Mouse (Mus musculus): ENCODE results near the gene 6030468B19Rik. TPM values are rescaled to one million over a fixed set of nuclear protein-coding genes. Genes with fewer than 3 reads are reported as not detected.
"Not testable (repeated sequence)": the region's sequence is repeated elsewhere in the genome, so short reads cannot be mapped to it uniquely, and the experiment has no call there.

6030468B19Rik gene
- polyA plus RNA-seq, 1 experiment from 2014 or later = 0.27 TPM

DNA sequence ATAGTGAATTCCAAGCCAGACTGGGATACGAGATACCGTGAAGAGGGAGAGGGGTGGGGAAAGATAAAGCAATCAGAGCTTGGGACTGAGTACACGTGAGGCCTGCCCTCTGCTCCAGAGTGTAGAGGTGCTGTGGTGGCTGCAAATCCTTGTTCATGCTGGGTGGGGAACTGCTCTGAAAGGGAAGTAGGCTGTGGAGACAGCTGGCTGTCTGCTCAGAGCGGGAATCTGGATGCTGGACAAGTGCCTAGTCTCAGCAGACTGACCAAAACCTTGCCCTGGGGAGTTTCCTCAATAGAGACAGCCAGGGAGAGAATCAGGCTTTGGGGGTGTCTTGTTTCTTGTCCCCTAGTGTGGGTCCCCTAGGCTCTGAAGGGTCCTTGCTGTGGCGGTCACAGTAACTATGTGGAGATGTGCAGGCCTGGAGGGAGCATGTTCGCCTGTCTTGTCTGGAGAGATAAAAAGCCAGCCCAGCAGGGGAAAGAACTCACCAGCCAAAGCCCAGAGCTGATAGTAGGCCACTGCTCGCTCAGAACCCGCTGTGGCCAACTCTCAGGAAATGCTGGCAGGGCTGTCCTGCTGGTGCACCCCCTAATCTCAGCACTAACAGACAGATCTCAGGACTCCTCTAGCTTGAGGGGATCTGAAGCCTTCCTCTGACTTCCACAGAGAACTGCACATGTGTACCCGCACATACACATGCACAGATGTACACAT, 31.6 kb downstream of the 6030468B19Rik start:
- no peak overlapping the region for H3K27ac ChIP-seq (replicated peaks; ENCODE audit: low read depth, low read length)
- H3K27me3 ChIP-seq (ENCODE audit: control insufficient read depth, insufficient read depth, low read length) = no peaks in the 10 kb centered on the region
- peaks cover 3% of the 10 kb centered on the region for H3K4me1 ChIP-seq (ENCODE audit: control insufficient read depth, insufficient read depth, low read length)
- H3K9ac ChIP-seq (replicated peaks; ENCODE audit: low read length) = no peak overlapping the region
- H3K9me3 ChIP-seq (replicated peaks; ENCODE audit: control insufficient read depth, low read length) = no peaks in the 10 kb centered on the region
- WGBS = 60% methylated on average over 9 of the region's 9 CpGs
- H3K4me3 ChIP-seq (ENCODE audit: low read depth, low read length) = no peak overlapping the region
- ATAC-seq (replicated peaks; ENCODE audit: insufficient number of reproducible peaks, low FRiP score, low TSS enrichment, low read depth) (no peak), DNase-seq (ENCODE audit: low spot score) (no peak)
- no peaks in the 10 kb centered on the region for H3K36me3 ChIP-seq (replicated peaks; ENCODE audit: control insufficient read depth, insufficient read depth, low read depth, low read length)
- H3K4me2 ChIP-seq (ENCODE audit: low read depth, low read length) = no peak overlapping the region

DNA sequence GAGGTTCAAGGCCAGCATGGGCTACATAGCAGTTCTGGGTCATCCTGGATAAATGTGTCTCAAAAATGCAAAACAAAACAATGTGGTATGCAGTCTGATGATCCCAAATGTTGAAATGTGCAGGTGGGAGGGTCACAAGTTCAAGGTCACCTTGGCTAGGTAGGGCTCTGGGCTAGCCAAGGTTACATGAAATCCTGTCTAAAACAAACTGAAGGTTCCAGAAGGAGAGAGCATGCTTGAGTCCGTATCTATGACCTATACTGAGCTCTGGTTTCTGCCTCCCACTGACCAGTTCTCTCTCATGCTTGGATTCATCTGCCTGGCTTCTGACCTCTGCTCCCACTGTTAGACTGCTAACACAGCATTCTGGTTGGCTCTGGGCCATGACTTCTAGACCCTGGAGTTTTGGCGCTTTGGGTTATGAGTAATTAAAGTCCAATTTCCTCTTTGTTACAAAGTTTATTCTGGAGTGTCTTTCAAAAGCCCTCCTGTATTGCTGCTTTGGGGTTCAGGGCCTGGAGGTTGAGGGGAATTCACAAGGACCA, 32.3 kb downstream of the 6030468B19Rik start:
- no peak overlapping the region for H3K4me2 ChIP-seq (ENCODE audit: low read depth, low read length)
- H3K9ac ChIP-seq (replicated peaks; ENCODE audit: low read length) = no peak overlapping the region
- H3K9me3 ChIP-seq (replicated peaks; ENCODE audit: control insufficient read depth, low read length) = no peaks in the 10 kb centered on the region
- no peak for ATAC-seq (replicated peaks; ENCODE audit: insufficient number of reproducible peaks, low FRiP score, low TSS enrichment, low read depth)
- no peaks in the 10 kb centered on the region for H3K36me3 ChIP-seq (replicated peaks; ENCODE audit: control insufficient read depth, insufficient read depth, low read depth, low read length)
- no peak for DNase-seq (ENCODE audit: low spot score)
- no peak overlapping the region for H3K4me3 ChIP-seq (ENCODE audit: low read depth, low read length)
- no peak overlapping the region for H3K27ac ChIP-seq (replicated peaks; ENCODE audit: low read depth, low read length)
- 83% methylated on average over 2 of the region's 2 CpGs for WGBS
- H3K27me3 ChIP-seq (ENCODE audit: control insufficient read depth, insufficient read depth, low read length) = no peaks in the 10 kb centered on the region
- H3K4me1 ChIP-seq (ENCODE audit: control insufficient read depth, insufficient read depth, low read length) = peaks cover 3% of the 10 kb centered on the region

DNA sequence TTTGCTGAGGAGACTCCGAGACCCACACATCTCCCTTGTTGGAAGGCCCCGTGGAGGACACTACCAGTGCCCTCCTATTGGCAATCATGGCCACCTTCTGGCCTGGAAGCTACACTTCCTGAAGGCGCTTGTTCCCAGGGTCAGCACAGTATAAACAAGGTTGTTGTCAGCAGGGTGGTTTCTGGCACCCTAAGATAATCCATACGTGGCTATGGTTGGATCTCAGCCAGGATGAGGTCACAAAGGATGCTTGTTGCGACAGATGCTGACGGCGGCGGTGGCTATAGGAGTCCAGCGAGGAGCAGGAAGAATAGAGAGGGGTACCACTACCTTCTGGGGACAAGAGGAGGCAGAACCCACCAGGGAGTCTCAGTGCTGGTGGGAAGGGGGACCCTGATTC, 32.9 kb downstream of the 6030468B19Rik start:
- Histone ChIP-seq H3K36me3 (replicated peaks; ENCODE audit: control insufficient read depth, insufficient read depth, low read depth, low read length) (no peaks in the 10 kb centered on the region), H3K9ac (replicated peaks; ENCODE audit: low read length) (no peak overlapping the region), H3K4me2 (ENCODE audit: low read depth, low read length) (no peak overlapping the region), H3K27me3 (ENCODE audit: control insufficient read depth, insufficient read depth, low read length) (no peaks in the 10 kb centered on the region), H3K9me3 (replicated peaks; ENCODE audit: control insufficient read depth, low read length) (no peaks in the 10 kb centered on the region), H3K4me1 (ENCODE audit: control insufficient read depth, insufficient read depth, low read length) (peaks cover 3% of the 10 kb centered on the region), H3K4me3 (ENCODE audit: low read depth, low read length) (no peak overlapping the region), H3K27ac (replicated peaks; ENCODE audit: low read depth, low read length) (no peak overlapping the region)
- DNase-seq (ENCODE audit: low spot score) = no peak
- ATAC-seq (replicated peaks; ENCODE audit: insufficient number of reproducible peaks, low FRiP score, low TSS enrichment, low read depth) = no peak
- WGBS = 88% methylated on average over 9 of the region's 9 CpGs

DNA sequence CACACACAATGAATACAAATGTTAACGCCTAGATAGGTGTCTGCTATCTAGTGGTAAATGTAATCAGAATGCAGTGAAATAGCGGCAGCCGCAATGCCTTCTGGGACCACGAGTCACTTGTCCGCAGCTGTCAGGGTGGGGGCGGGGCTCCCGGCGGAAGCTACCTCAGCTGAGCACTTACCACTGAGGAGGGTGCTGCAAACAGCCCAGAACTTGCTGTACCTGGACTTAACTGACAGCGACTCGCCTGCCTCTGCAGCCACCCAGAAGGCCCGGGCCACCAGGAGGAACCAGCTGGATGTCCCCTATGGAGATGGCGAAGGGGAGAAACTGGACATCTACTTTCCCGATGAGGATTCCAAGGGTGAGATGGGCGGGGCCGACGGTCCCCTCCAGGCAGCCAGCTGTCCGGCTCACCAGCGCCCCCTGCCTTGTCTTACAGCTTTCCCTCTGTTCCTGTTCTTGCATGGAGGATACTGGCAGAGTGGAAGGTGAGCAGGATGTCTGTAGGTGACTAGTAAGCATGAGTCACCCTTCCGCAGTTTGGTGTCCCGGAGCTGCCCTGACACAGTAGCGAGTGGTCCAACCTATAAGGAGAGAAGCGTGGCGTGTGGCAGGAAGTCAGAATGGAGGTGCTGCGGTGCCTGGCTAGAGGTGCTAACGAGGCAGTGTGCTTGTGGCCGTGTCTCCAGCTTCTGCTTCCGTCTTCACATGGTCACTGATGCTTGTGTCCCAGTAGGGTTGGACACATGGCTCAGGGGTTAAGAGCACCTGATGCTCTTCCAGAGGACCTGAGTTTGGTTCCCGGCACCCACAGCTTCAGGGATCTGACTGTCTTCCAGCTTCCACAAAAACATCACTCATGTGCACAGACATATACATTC, 34.9 kb downstream of the 6030468B19Rik start:
- Histone ChIP-seq H3K4me3 (ENCODE audit: low read depth, low read length) (peak overlapping the region; percentile 15), H3K4me1 (ENCODE audit: control insufficient read depth, insufficient read depth, low read length) (no peaks in the 10 kb centered on the region; the same call in 1 of the 2 replicates), H3K27ac (replicated peaks; ENCODE audit: low read depth, low read length) (no peak overlapping the region), H3K27me3 (ENCODE audit: control insufficient read depth, insufficient read depth, low read length) (no peaks in the 10 kb centered on the region), H3K36me3 (replicated peaks; ENCODE audit: control insufficient read depth, insufficient read depth, low read depth, low read length) (no peaks in the 10 kb centered on the region), H3K4me2 (ENCODE audit: low read depth, low read length) (peak overlapping the region; percentile 41), H3K9ac (replicated peaks; ENCODE audit: low read length) (peak overlapping the region; percentile 13; the same call in 1 of the 2 replicates), H3K9me3 (replicated peaks; ENCODE audit: control insufficient read depth, low read length) (no peaks in the 10 kb centered on the region)
- WGBS = 18% methylated on average over 28 of the region's 28 CpGs
- DNase-seq (ENCODE audit: low spot score) (peak; percentile 75), ATAC-seq (replicated peaks; ENCODE audit: insufficient number of reproducible peaks, low FRiP score, low TSS enrichment, low read depth) (peak; percentile 46; the same call in 1 of the 2 replicates)

DNA sequence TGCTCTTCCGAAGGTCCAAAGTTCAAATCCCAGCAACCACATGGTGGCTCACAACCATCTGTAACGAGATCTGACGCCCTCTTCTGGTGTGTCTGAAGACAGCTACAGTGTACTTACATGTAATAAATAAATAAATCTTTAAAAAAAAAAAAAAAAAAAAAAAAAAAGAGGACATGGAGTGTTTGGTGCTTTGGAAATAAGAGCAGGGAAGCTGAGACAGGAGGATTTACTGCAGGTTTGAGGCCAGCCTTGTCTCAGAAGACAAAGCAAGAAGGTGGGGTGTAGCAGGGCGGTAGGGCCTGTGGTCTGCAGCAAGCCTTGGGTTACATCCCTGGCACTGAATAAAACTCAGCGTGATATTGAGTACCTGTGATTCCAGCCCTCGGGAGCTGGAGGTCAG, 36.0 kb downstream of the 6030468B19Rik start:
- H3K4me1 ChIP-seq (ENCODE audit: control insufficient read depth, insufficient read depth, low read length); DNase-seq (ENCODE audit: low spot score); H3K4me3 ChIP-seq (ENCODE audit: low read depth, low read length); H3K27me3 ChIP-seq (ENCODE audit: control insufficient read depth, insufficient read depth, low read length); H3K9me3 ChIP-seq (replicated peaks; ENCODE audit: control insufficient read depth, low read length); H3K36me3 ChIP-seq (replicated peaks; ENCODE audit: control insufficient read depth, insufficient read depth, low read depth, low read length); H3K9ac ChIP-seq (replicated peaks; ENCODE audit: low read length); ATAC-seq (replicated peaks; ENCODE audit: insufficient number of reproducible peaks, low FRiP score, low TSS enrichment, low read depth); H3K27ac ChIP-seq (replicated peaks; ENCODE audit: low read depth, low read length); H3K4me2 ChIP-seq (ENCODE audit: low read depth, low read length): not testable (repeated sequence)
- 85% methylated on average over 4 of the region's 6 CpGs for WGBS

DNA sequence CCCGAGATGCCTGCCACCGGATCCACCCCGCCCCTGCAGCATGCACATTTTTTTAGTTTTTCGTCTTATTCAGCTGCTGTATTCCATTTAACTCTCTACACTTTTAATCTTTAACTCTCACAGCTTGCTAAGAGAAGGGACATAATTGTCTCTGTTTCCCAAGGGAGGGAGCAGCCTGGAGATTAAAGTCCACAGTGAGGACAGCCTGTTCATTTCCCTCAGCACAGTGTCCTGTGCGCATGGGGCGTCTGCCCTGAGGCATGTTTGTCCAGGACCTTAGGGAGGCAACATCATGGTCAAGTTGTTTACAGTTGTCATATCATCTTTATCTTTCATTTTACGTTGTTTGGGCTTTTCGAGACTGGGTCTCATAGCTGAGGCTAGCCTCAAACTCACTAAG, 36.6 kb downstream of the 6030468B19Rik start:
- DNase-seq (ENCODE audit: low spot score) = no peak
- H3K4me1 ChIP-seq (ENCODE audit: control insufficient read depth, insufficient read depth, low read length) = no peaks in the 10 kb centered on the region; the same call in 1 of the 2 replicates
- no peaks in the 10 kb centered on the region for H3K27me3 ChIP-seq (ENCODE audit: control insufficient read depth, insufficient read depth, low read length)
- no peak for ATAC-seq (replicated peaks; ENCODE audit: insufficient number of reproducible peaks, low FRiP score, low TSS enrichment, low read depth)
- no peak overlapping the region for H3K9ac ChIP-seq (replicated peaks; ENCODE audit: low read length)
- WGBS = 89% methylated on average over 8 of the region's 8 CpGs
- H3K27ac ChIP-seq (replicated peaks; ENCODE audit: low read depth, low read length) = no peak overlapping the region
- H3K9me3 ChIP-seq (replicated peaks; ENCODE audit: control insufficient read depth, low read length) = no peaks in the 10 kb centered on the region
- H3K4me2 ChIP-seq (ENCODE audit: low read depth, low read length) = no peak overlapping the region
- no peak overlapping the region for H3K4me3 ChIP-seq (ENCODE audit: low read depth, low read length)
- no peaks in the 10 kb centered on the region for H3K36me3 ChIP-seq (replicated peaks; ENCODE audit: control insufficient read depth, insufficient read depth, low read depth, low read length)

DNA sequence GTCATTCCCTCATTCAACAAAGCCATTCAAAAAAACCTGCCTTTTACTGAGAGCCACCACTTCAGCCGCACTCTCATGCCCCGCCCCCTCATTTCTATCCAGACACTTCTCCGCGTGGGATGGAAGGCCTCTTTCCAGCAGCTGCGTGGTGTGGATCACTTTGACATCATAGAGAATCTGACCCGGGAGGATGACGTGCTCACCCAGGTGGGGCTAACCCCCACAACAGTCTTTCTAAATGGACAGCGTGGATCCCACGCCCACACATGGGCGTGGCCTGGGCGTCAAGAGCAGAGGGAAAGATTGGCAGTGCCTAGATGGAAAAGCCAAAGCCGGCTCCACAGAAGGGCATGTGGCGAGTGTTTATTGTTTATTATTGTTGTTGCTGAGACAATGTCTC, 38.8 kb downstream of the 6030468B19Rik start:
- Histone ChIP-seq H3K4me2 (ENCODE audit: low read depth, low read length) (no peak overlapping the region; the same call in 1 of the 2 replicates), H3K36me3 (replicated peaks; ENCODE audit: control insufficient read depth, insufficient read depth, low read depth, low read length) (no peaks in the 10 kb centered on the region), H3K27me3 (ENCODE audit: control insufficient read depth, insufficient read depth, low read length) (no peaks in the 10 kb centered on the region), H3K27ac (replicated peaks; ENCODE audit: low read depth, low read length) (no peak overlapping the region), H3K4me1 (ENCODE audit: control insufficient read depth, insufficient read depth, low read length) (no peaks in the 10 kb centered on the region), H3K4me3 (ENCODE audit: low read depth, low read length) (no peak overlapping the region), H3K9me3 (replicated peaks; ENCODE audit: control insufficient read depth, low read length) (no peaks in the 10 kb centered on the region), H3K9ac (replicated peaks; ENCODE audit: low read length) (no peak overlapping the region)
- no peak for ATAC-seq (replicated peaks; ENCODE audit: insufficient number of reproducible peaks, low FRiP score, low TSS enrichment, low read depth)
- whole genome bisulfite sequencing = 26% methylated on average over 13 of the region's 13 CpGs
- peak; percentile 40 for DNase-seq (ENCODE audit: low spot score)

DNA sequence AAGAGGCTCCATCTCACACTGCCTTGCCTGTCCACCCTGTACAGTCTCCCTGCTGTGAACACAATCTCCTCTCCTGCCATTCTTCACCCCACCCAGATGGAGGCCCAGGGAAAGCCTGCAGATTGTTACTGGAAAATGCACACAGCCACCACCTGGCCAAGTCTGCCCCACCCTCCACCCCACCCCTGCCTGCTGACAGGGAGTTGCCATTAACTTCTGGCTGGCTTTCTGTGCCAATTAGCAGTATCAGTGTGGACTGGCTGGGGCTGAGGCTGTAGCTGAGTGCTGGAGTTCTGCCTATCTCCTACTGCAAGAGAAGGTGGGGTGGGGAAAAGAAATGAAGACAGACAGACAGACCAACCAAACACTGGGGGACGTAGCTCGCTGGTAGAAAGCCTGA, 41.1 kb downstream of the 6030468B19Rik start:
- H3K4me2 ChIP-seq (ENCODE audit: low read depth, low read length) = no peak overlapping the region
- DNase-seq (ENCODE audit: low spot score) = no peak
- WGBS = 87% methylated on average over 2 of the region's 2 CpGs
- H3K27me3 ChIP-seq (ENCODE audit: control insufficient read depth, insufficient read depth, low read length) = no peaks in the 10 kb centered on the region
- H3K36me3 ChIP-seq (replicated peaks; ENCODE audit: control insufficient read depth, insufficient read depth, low read depth, low read length) = no peaks in the 10 kb centered on the region
- H3K27ac ChIP-seq (replicated peaks; ENCODE audit: low read depth, low read length) = no peak overlapping the region
- no peak for ATAC-seq (replicated peaks; ENCODE audit: insufficient number of reproducible peaks, low FRiP score, low TSS enrichment, low read depth)
- no peak overlapping the region for H3K4me3 ChIP-seq (ENCODE audit: low read depth, low read length)
- H3K9ac ChIP-seq (replicated peaks; ENCODE audit: low read length) = no peak overlapping the region
- H3K9me3 ChIP-seq (replicated peaks; ENCODE audit: control insufficient read depth, low read length) = no peaks in the 10 kb centered on the region
- no peaks in the 10 kb centered on the region for H3K4me1 ChIP-seq (ENCODE audit: control insufficient read depth, insufficient read depth, low read length)

All from embryonic facial prominence, embryonic 11.5 days (tissue).